Mouse (Mus musculus) embryonic facial prominence, embryonic 10.5 days (tissue): ENCODE results near the gene Pi4k2a. TPM values are rescaled to one million over a fixed set of nuclear protein-coding genes. Genes with fewer than 3 reads are reported as not detected.

Experiments used
- DNase-seq: peaks from one replicate; pipeline ENCODE4 v3.0.0-alpha.2; 2017; ENCODE audit warnings: low spot score
- H3K27ac ChIP-seq: fragments of 300-500 bp; sonication (generic); replicated peaks from 2 replicates; pipeline ENCODE4 v1.5.1; 2016; ENCODE audit warnings: mild to moderate bottlenecking
- H3K27me3 ChIP-seq: fragments of 300-500 bp; sonication (generic); replicated peaks from 2 replicates; pipeline ENCODE4 v1.6.1; 2016; ENCODE audit warnings: low read depth, mild to moderate bottlenecking; ENCODE audit not compliant: poor library complexity, severe bottlenecking
- H3K36me3 ChIP-seq: fragments of 300-500 bp; sonication (generic); replicated peaks from 2 replicates; pipeline ENCODE4 v1.6.1; 2016; ENCODE audit warnings: mild to moderate bottlenecking, moderate library complexity
- H3K4me1 ChIP-seq: fragments of 300-500 bp; sonication (generic); 2 replicates; pipeline ENCODE4 v1.6.1; 2016
- H3K4me3 ChIP-seq: fragments of 300-500 bp; sonication (generic); 2 replicates; pipeline ENCODE4 v1.5.1; 2016; ENCODE audit warnings: mild to moderate bottlenecking, moderate library complexity
- H3K9me3 ChIP-seq: fragments of 300-500 bp; sonication (generic); 2 replicates; pipeline ENCODE4 v1.6.1; 2016; ENCODE audit warnings: mild to moderate bottlenecking
- WGBS: fragments of 180-500 bp; shearing (Covaris S2); methylation state at CpG from one replicate; pipeline ENCODE4 v1.1.7; 2016; 5-methylcytosine and 5-hydroxymethylcytosine counted together
- polyA plus RNA-seq: library from polyadenylated mRNA; unstranded; fragments of >200 nt; fragmentation: Nextera tagmentation; extraction: Ambion mirVana; gene quantifications from 2 replicates; pipeline ENCODE4 v1.2.1, GENCODE M21; 2016

Pi4k2a gene
- polyA plus RNA-seq, 1 experiment from 2014 or later: 28.0 TPM

DNA sequence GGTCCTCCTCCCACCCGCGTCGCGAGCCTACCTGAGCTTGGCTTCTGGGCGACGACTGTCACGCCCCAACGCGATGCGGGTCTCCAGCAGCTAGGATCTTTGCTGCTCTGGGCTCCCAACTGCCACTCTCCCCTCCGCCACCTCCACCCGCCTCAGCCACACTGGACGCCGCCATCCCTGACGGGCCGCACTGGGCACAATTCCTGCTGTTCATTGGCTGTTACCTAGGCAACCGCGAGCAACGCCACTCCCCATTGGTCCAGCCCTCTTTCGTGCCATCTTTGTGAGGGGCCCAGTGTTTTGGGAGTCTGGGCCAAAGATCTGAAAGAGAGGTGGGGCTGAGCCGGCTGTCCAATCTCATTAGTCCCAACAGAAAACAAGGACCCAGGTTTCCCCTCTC lies 4.1 kb upstream of the Pi4k2a start, which contains the start of gene Morn4:
TSS of gene Morn4 (minus strand) at position 192 of the 400 bp plus-strand sequence.
- peak within 1 kb of the TSS; percentile 90 for H3K27ac ChIP-seq
- peak within 1 kb of the TSS; percentile 87 for H3K4me3 ChIP-seq
- H3K27me3 ChIP-seq: no peaks in the 10 kb centered on the region
- H3K36me3 ChIP-seq: no peaks in the 10 kb centered on the region
- WGBS: 0% methylated on average over 21 of the region's 21 CpGs
- peak; percentile 96 for DNase-seq
- H3K4me1 ChIP-seq: peaks cover 28% of the 10 kb centered on the region
- no peaks in the 10 kb centered on the region for H3K9me3 ChIP-seq

DNA sequence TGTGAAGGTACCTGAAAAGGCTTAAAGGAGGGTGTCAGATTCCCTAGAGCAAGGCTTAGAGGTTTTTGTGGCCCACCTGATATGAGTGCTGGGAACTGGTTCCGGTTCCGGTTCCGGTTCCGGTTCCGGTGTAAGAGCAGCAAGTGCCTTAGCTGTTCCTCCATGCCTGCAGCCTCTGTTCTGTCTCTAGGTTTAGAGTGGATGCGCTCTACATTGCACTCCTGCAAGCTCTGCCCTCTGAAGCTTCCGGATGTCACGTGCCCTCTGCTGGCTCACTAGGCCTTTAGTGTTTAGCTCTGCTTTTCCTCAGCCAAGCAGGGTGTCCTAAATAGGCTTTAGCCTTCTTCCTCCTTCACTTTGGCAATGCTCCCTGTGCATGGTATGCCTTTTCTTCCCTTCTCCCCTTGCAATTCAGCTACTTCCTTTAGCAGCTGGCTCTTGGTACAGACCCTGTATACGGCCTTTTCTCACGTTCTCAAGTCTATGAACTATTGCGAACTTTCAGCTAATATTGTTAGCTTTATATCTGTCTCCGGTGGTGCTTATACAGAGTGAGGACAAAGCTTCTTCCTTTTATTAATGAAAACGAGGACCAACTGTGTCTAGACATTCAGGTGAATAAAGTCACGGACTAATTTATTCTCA lies 1.0 kb upstream of the Pi4k2a start:
- H3K36me3 ChIP-seq: peaks cover 15% of the 10 kb centered on the region
- H3K4me3 ChIP-seq: peak overlapping the region; percentile 97
- peak; percentile 66 for DNase-seq

DNA sequence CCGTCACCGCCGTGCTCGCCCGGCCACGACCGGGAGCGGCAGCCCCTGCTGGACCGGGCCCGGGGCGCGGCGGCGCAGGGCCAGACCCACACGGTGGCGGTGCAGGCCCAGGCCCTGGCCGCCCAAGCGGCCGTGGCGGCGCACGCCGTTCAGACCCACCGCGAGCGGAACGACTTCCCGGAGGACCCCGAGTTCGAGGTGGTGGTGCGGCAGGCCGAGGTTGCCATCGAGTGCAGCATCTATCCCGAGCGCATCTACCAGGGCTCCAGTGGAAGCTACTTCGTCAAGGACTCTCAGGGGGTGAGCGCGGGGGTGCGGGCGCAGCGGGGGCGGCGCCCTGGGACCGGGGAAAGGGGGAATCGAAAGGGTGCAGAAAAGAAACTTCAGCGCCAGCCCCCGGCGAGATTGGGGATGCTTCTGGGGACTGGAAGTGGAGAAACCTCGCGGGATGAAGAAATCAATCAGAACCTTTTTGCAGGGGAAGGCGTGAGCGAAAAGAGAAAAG lies 419 bp downstream of the Pi4k2a start:
- H3K36me3 ChIP-seq: peaks cover 30% of the 10 kb centered on the region
- no peaks in the 10 kb centered on the region for H3K27me3 ChIP-seq
- no peak for DNase-seq
- H3K4me1 ChIP-seq: peaks cover 37% of the 10 kb centered on the region
- H3K4me3 ChIP-seq: peak overlapping the region; percentile 97
- under 1% methylated on average over 52 of the region's 52 CpGs for WGBS
- peak overlapping the region; percentile 92 for H3K27ac ChIP-seq
- no peaks in the 10 kb centered on the region for H3K9me3 ChIP-seq

More for the DNA sequence above, 1.0 kb upstream of the Pi4k2a start:
- WGBS: 24% methylated on average over 14 of the region's 14 CpGs
- no peaks in the 10 kb centered on the region for H3K9me3 ChIP-seq
- H3K27ac ChIP-seq: peak overlapping the region; percentile 76
- H3K4me1 ChIP-seq: peaks cover 41% of the 10 kb centered on the region
- H3K27me3 ChIP-seq: no peaks in the 10 kb centered on the region

DNA sequence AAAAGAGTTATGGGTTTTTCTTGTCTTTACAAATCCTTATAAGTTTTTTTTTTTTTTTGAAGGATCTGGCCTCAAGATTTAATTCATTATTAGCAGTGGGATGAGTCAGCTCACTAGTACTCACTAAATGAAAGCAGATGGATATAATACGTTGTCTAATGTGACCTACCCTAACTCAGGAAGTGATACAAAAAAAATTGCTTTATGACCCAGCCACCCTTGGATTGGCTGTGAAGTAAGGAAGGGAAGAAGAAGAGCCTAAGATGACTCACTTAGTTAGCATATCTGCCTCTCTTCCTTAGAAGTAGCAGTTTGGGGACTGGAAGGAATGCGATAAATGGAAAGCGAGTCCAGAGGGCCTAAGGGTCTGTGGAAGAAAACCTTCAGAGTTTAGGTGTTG lies 9.1 kb downstream of the Pi4k2a start:
- H3K9me3 ChIP-seq: no peaks in the 10 kb centered on the region
- H3K36me3 ChIP-seq: peaks cover 69% of the 10 kb centered on the region
- DNase-seq: no peak
- no peak overlapping the region for H3K27ac ChIP-seq
- 87% methylated on average over 3 of the region's 3 CpGs for WGBS
- no peaks in the 10 kb centered on the region for H3K27me3 ChIP-seq
- no peak overlapping the region for H3K4me3 ChIP-seq
- H3K4me1 ChIP-seq: no peaks in the 10 kb centered on the region

DNA sequence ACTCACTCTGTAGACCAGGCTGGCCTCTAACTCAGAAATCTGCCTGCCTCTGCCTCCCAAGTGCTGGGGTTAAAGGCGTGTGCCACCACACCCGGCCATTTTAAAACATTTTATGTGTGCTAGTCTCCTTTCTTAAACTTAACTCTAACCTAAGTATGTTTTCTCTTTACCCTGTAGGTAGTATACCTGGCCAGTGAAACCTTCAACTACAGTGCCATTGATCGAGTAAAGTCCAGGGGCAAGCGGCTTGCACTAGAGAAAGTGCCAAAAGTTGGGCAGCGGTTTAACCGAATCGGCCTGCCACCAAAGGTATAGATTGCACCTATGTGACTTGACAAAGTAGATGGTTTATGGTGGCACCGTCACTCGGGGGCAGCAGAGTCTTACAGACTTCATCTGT lies 14.4 kb downstream of the Pi4k2a start:
- Histone ChIP-seq H3K27me3 (no peaks in the 10 kb centered on the region), H3K36me3 (peaks cover 72% of the 10 kb centered on the region), H3K4me1 (no peaks in the 10 kb centered on the region), H3K9me3 (no peaks in the 10 kb centered on the region), H3K27ac (no peak overlapping the region), H3K4me3 (no peak overlapping the region)
- 94% methylated on average over 9 of the region's 9 CpGs for WGBS
- no peak for DNase-seq

DNA sequence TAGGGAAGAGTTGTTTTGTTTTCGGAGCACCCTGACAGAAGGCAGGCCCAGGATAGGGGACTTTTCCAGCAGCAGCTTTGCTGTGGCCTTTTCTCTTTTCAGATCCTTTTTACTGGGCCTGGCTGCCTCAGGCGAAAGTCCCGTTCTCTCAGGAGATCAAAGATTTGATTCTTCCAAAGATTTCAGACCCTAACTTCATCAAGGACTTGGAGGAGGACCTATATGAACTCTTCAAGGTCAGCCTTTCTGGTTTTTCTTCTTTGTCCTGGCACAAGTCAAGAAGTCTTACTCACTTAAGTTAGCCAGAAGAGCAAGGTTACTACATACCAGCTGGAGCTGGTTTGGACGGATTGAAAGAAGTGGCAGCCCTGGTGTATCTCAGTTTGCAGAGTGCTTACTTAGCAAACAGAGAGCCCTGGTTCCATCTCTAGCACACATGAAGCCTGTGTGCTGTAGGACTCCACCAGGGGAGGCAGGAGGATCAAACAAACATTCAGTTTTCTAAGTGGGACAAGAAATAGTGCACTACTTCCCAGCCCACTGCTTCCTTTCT lies 25.6 kb downstream of the Pi4k2a start:
- 90% methylated on average over 4 of the region's 4 CpGs for WGBS
- H3K4me1 ChIP-seq: no peaks in the 10 kb centered on the region
- H3K9me3 ChIP-seq: no peaks in the 10 kb centered on the region
- H3K27ac ChIP-seq: no peak overlapping the region
- no peak for DNase-seq
- H3K27me3 ChIP-seq: no peaks in the 10 kb centered on the region
- H3K36me3 ChIP-seq: peaks cover 87% of the 10 kb centered on the region
- H3K4me3 ChIP-seq: no peak overlapping the region

DNA sequence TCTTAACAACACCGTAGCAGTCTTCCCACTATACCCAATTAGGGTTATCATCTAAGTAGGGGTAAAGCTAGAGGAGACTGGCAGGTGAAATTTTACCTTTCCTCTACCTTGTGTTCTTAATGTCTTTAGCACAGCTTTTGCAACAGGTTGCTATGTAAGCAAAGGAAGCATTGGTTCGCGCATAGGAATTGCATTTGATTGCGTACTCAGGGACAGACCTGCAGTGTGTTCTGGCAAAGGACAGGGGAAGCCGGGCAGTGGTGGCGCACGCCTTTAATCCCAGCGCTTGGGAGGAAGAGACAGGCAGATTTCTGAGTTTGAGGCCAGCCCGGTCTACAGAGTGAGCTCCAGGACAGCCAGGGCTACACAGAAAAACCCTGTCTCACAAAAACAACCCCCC lies 27.9 kb downstream of the Pi4k2a start:
- Histone ChIP-seq H3K4me3 (no peak overlapping the region), H3K27ac (no peak overlapping the region), H3K27me3 (no peaks in the 10 kb centered on the region), H3K9me3 (no peaks in the 10 kb centered on the region), H3K4me1 (no peaks in the 10 kb centered on the region), H3K36me3 (peaks cover 94% of the 10 kb centered on the region)
- 96% methylated on average over 9 of the region's 9 CpGs for WGBS
- no peak for DNase-seq

DNA sequence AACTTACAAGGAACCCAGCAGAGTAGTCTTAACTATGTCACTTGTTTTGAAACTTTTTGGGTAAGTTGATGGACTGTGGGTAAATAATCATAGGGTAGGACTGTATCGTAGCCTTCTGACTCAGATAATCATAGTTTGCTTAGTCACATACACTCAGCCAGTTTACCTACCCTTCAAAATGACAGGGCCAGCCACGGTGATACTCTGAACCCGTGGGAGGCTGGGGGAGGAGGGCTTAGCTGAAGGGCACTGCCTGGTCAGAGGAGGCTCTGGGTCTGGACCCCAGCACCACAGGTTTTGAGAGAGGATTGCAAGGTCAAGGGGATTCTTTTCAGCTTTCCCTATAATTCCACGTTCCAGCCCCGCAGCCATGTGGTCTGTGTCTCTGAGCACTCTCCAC lies 28.3 kb downstream of the Pi4k2a start:
- 91% methylated on average over 5 of the region's 5 CpGs for WGBS
- Histone ChIP-seq H3K9me3 (no peaks in the 10 kb centered on the region), H3K27me3 (no peaks in the 10 kb centered on the region), H3K36me3 (peaks cover 94% of the 10 kb centered on the region), H3K27ac (no peak overlapping the region), H3K4me3 (no peak overlapping the region), H3K4me1 (no peaks in the 10 kb centered on the region)
- DNase-seq: no peak

DNA sequence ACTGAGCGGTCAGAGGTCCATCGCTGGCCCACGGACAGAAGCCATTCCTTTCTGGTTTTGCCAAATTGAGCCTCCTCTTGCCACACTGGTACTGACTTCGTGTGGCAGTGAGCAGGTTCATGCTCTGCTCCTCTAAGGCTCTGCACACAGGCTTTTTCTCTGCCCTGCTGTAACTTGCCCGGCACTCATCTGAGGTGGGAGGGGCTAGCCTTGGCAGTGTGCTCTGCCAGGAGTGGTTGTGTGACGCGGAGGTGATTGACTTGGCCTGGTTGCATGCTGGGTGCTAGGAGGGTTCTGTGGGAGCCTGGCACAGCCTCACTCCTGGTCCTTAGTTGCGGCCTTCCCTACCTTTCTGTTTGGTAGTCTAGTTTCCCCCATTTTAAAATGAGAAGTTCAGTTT lies 30.2 kb downstream of the Pi4k2a start:
- Histone ChIP-seq H3K4me3 (no peak overlapping the region), H3K9me3 (no peaks in the 10 kb centered on the region), H3K36me3 (peaks cover 94% of the 10 kb centered on the region), H3K27me3 (no peaks in the 10 kb centered on the region), H3K4me1 (no peaks in the 10 kb centered on the region), H3K27ac (no peak overlapping the region)
- WGBS: 93% methylated on average over 8 of the region's 8 CpGs
- no peak for DNase-seq

DNA sequence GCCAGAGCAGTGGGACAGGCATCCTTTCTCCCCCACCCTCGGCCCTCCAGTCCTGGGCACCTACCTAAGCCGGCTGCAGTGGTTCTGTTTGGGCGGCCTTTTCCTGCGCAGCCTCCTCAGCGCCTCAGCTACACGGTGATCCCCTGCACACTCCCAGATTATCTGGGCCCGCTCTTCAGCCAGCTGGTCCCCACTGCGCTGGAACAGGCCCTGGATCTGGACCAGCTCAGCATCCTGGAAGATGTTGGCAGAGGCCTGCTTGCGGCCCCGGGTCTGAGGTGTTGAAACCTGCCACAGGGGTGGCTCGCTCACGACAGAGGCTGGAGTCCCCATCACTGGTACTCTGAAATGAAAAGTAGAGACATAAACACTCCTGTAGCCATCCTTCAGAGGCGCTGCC lies 34.4 kb downstream of the Pi4k2a start:
- no peak for DNase-seq
- no peak overlapping the region for H3K27ac ChIP-seq
- no peaks in the 10 kb centered on the region for H3K9me3 ChIP-seq
- 0 out of 2 replicates have a peak, but pooled peaks cover 7% of the 10 kb centered on the region for H3K27me3 ChIP-seq
- H3K4me3 ChIP-seq: no peak overlapping the region
- WGBS: 84% methylated on average over 13 of the region's 13 CpGs
- H3K4me1 ChIP-seq: peaks cover 18% of the 10 kb centered on the region
- H3K36me3 ChIP-seq: peaks cover 56% of the 10 kb centered on the region

DNA sequence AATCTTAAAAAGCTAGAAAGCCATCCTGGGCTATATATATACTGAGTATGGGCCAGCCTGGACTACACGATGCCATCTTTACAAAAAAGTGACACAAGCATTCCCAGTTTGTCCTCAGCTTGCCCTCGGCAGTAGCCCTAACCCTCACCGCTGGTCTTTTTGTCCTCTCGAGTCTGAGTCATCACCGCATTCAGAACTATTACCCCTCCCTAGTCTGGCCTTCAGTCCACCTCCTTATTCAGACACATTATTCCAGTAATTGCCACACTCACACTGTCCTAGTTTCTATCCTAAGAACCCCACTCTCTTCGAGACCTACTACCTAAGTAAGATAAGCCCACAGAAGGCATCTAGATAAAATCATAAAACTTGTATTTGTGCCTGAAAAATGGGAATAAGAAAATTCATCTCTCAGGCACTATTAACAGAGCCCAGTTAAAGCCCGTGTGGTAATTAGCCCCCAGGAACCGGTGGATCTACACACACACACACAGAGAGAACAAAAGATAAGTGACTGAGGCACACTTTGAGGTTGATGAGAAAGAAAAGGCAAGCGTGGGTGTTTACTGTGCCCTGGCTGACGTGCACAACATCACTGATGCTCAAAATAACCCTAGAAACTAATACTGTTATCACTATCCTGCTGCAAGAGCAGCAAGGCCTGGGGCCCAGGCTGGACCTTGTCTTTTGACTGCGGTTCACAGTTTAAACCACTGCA lies 35.4 kb downstream of the Pi4k2a start:
- Histone ChIP-seq H3K9me3 (no peaks in the 10 kb centered on the region), H3K4me3 (no peak overlapping the region), H3K4me1 (peaks cover 25% of the 10 kb centered on the region), H3K27me3 (0 out of 2 replicates have a peak, but pooled peaks cover 7% of the 10 kb centered on the region), H3K36me3 (peaks cover 46% of the 10 kb centered on the region), H3K27ac (no peak overlapping the region)
- DNase-seq: no peak
- WGBS: 88% methylated on average over 11 of the region's 11 CpGs

DNA sequence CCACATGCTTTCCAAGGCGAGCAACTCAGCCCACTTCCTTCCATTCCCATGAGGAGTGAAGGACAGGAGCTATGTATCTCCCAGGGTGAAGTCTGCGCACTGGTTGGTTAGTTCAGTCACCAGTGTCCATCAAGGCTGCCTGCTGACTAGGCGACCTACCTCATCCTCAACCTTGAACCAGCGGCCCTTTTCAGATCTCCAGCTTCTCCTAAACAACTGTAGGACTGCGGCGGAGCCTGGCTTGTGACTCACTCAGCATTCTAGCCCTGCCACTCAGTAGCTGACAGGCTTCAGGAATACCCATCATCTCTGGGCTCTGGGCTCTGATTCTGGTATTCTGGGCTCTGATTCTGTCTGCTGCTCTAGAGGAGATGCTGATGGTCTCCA lies 35.9 kb downstream of the Pi4k2a start:
- no peaks in the 10 kb centered on the region for H3K9me3 ChIP-seq
- 92% methylated on average over 6 of the region's 6 CpGs for WGBS
- H3K4me3 ChIP-seq: no peak overlapping the region
- H3K4me1 ChIP-seq: peaks cover 29% of the 10 kb centered on the region
- peaks cover 41% of the 10 kb centered on the region for H3K36me3 ChIP-seq
- DNase-seq: no peak
- H3K27me3 ChIP-seq: 0 out of 2 replicates have a peak, but pooled peaks cover 7% of the 10 kb centered on the region
- no peak overlapping the region for H3K27ac ChIP-seq
